ENCODE assay signal across 20 mouse cellular contexts in the genomic region with DNA sequence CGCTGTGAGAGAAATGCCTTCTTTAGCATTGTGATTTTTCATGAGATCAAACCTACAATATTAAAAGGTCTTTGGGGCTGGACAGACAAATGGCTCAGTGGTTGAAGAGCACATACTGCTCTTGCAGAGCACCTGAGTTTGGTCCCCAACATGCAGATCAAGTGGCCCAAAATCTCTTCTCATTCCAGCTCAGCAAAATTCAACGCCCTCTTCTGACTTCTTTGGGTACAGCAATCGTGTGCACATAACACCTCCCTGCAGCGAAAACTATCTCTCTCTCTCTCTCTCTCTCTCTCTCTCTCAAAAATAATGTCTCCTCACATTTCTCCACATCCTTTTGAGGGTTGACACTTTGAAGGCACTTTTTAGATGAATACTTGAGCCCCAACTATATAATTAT.
A peak's percentile ranks its signal among the peaks of the same experiment; 100 is the strongest.
DNase-seq lines count a peak whose midpoint lies in the region; ATAC-seq and TF ChIP-seq lines count a peak whose summit lies in the region.
"Had no signal": no experiment of that assay in that cellular context is flagged by ENCODE, and none has a peak within 500 bp of the region (broad histone marks: within the 10 kb centered on the region; RNA-seq: fewer than 3 reads in every experiment).

No protein-coding gene starts in this region.

- no peaks in the 10 kb centered on the region for H3K36me3 ChIP-seq in forebrain, embryonic 15.5 days
- no peaks in the 10 kb centered on the region for H3K36me3 ChIP-seq in forebrain, embryonic 13.5 days (ENCODE audit: poor library complexity, severe bottlenecking)
- H3K36me3 ChIP-seq in lung, embryonic 14.5 days (ENCODE audit: insufficient read depth) = no peaks in the 10 kb centered on the region
- H3K36me3 ChIP-seq in MEL (ENCODE audit: control insufficient read depth in 1 of 2, insufficient read depth in 2 of 2, low read length in 2 of 2) = no peaks in the 10 kb centered on the region
- H3K36me3 ChIP-seq in kidney, adult 2 months (ENCODE audit: control insufficient read depth, insufficient read depth, low read length) = no peaks in the 10 kb centered on the region
- H3K36me3 ChIP-seq: embryonic facial prominence, embryonic 13.5 days; heart, embryonic 12.5 days; hindbrain, embryonic 13.5 days; kidney, embryonic 15.5 days; limb, embryonic 10.5 days; neural tube, embryonic 13.5 days; stomach, embryonic 15.5 days had no signal

- peak overlapping the region; percentile 50 for H3K27ac ChIP-seq in forebrain, embryonic 15.5 days (replicated peaks)
- no peak overlapping the region for H3K27ac ChIP-seq in forebrain, embryonic 13.5 days
- no peak overlapping the region for H3K27ac ChIP-seq in lung, embryonic 14.5 days (ENCODE audit: low read depth)
- no peak overlapping the region for H3K27ac ChIP-seq in MEL (ENCODE audit: control insufficient read depth, low read depth, low read length)
- no peak overlapping the region for H3K27ac ChIP-seq in kidney, adult 2 months (ENCODE audit: insufficient read depth, low read depth, low read length)
- H3K27ac ChIP-seq: embryonic facial prominence, embryonic 13.5 days; gastrocnemius, adult 2 months; kidney, embryonic 15.5 days; limb, embryonic 10.5 days; neural tube, embryonic 13.5 days; stomach, embryonic 15.5 days had no signal

- no peak for ATAC-seq in forebrain, embryonic 15.5 days (replicated peaks)
- ATAC-seq in forebrain, embryonic 13.5 days = no peak
- no peak for ATAC-seq in lung, embryonic 14.5 days (ENCODE audit: insufficient read depth)
- ATAC-seq: liver, postnatal 0 days had no signal

- no peak for TF ChIP-seq POLR2A in MEL (IDR thresholded peaks at IDR 0.05; ENCODE audit: control insufficient read depth in 1 of 2, insufficient read depth in 1 of 2, low read depth in 1 of 2, low read length in 2 of 2, poor library complexity in 1 of 2)
- no peak for TF ChIP-seq POLR2A in kidney, adult 2 months (IDR thresholded peaks at IDR 0.05; ENCODE audit: low read depth, low read length)

- 83% methylated on average over 4 of the region's 4 CpGs for WGBS in forebrain, embryonic 15.5 days
- WGBS in forebrain, embryonic 13.5 days = 76% methylated on average over 4 of the region's 4 CpGs
- 88% methylated on average over 4 of the region's 4 CpGs for WGBS in lung, embryonic 14.5 days
- 87% methylated on average over 4 of the region's 4 CpGs for WGBS in kidney, adult 2 months

- no peaks in the 10 kb centered on the region for H3K79me2 ChIP-seq in MEL (ENCODE audit: control insufficient read depth, insufficient read depth, low read length, poor library complexity)

- H3K4me2 ChIP-seq in forebrain, embryonic 15.5 days (replicated peaks) = no peak overlapping the region
- no peak overlapping the region for H3K4me2 ChIP-seq in forebrain, embryonic 13.5 days
- no peak overlapping the region for H3K4me2 ChIP-seq in lung, embryonic 14.5 days
- H3K4me2 ChIP-seq: heart, embryonic 12.5 days; hindbrain, embryonic 13.5 days; kidney, embryonic 15.5 days; midbrain, embryonic 11.5 days; neural tube, embryonic 13.5 days; stomach, embryonic 15.5 days had no signal

- no peak for TF ChIP-seq RAD21 in MEL (IDR thresholded peaks at IDR 0.05; ENCODE audit: low read depth, low read length)

- peak; percentile 35; the same call in 1 of the 2 replicates for TF ChIP-seq CTCF in lung, embryonic 14.5 days (IDR thresholded peaks at IDR 0.05; ENCODE audit: low read depth)
- TF ChIP-seq CTCF in MEL (IDR thresholded peaks at IDR 0.05 in 2 of 3, conservative IDR thresholded peaks at IDR 0.05 in 1 of 3; ENCODE audit: control insufficient read depth in 1 of 3, insufficient read depth in 1 of 3, low read depth in 2 of 3, low read length in 3 of 3, poor library complexity in 1 of 3, severe bottlenecking in 1 of 3) = peak in 1 of 3 experiments; percentile 9; a peak in 1 of 6 replicates
- TF ChIP-seq CTCF in kidney, adult 2 months (conservative IDR thresholded peaks at IDR 0.05; ENCODE audit: insufficient read depth, insufficient read length, low read depth, low read length) = no peak

- no peaks in the 10 kb centered on the region for H3K9me3 ChIP-seq in forebrain, embryonic 15.5 days
- H3K9me3 ChIP-seq in forebrain, embryonic 13.5 days (replicated peaks) = no peaks in the 10 kb centered on the region
- H3K9me3 ChIP-seq in lung, embryonic 14.5 days (ENCODE audit: low read depth, low read length) = no peaks in the 10 kb centered on the region
- no peaks in the 10 kb centered on the region for H3K9me3 ChIP-seq in MEL (replicated peaks; ENCODE audit: insufficient read depth, low read length)
- H3K9me3 ChIP-seq: embryonic facial prominence, embryonic 13.5 days; heart, embryonic 12.5 days; hindbrain, embryonic 13.5 days; kidney, embryonic 15.5 days; limb, embryonic 10.5 days; neural tube, embryonic 13.5 days; stomach, embryonic 15.5 days had no signal

- no peak overlapping the region for H3K9ac ChIP-seq in forebrain, embryonic 15.5 days (replicated peaks)
- no peak overlapping the region for H3K9ac ChIP-seq in forebrain, embryonic 13.5 days
- H3K9ac ChIP-seq in lung, embryonic 14.5 days = no peak overlapping the region
- no peak overlapping the region for H3K9ac ChIP-seq in MEL (ENCODE audit: control insufficient read depth, low read depth, low read length, poor library complexity, severe bottlenecking)
- H3K9ac ChIP-seq: embryonic facial prominence, embryonic 13.5 days; heart, embryonic 12.5 days; hindbrain, embryonic 13.5 days; kidney, embryonic 15.5 days; liver, postnatal 0 days; neural tube, embryonic 13.5 days; stomach, embryonic 15.5 days had no signal

- no peak for TF ChIP-seq EP300 in MEL (IDR thresholded peaks at IDR 0.05; ENCODE audit: low read depth in 1 of 2, low read length in 2 of 2)

- H3K4me1 ChIP-seq in forebrain, embryonic 15.5 days = peaks cover 16% of the 10 kb centered on the region
- no peaks in the 10 kb centered on the region for H3K4me1 ChIP-seq in forebrain, embryonic 13.5 days
- no peaks in the 10 kb centered on the region for H3K4me1 ChIP-seq in lung, embryonic 14.5 days (ENCODE audit: insufficient read depth)
- no peaks in the 10 kb centered on the region for H3K4me1 ChIP-seq in MEL (ENCODE audit: control insufficient read depth in 1 of 2, insufficient read depth in 2 of 2, low read length in 2 of 2)
- H3K4me1 ChIP-seq in kidney, adult 2 months (ENCODE audit: control insufficient read depth, insufficient read depth, low read length) = no peaks in the 10 kb centered on the region
- H3K4me1 ChIP-seq: heart, embryonic 12.5 days; kidney, embryonic 15.5 days; stomach, embryonic 15.5 days had no signal

- no peak overlapping the region for H3K4me3 ChIP-seq in forebrain, embryonic 15.5 days
- no peak overlapping the region for H3K4me3 ChIP-seq in forebrain, embryonic 13.5 days
- H3K4me3 ChIP-seq in lung, embryonic 14.5 days (ENCODE audit: low read depth, low read length) = no peak overlapping the region
- H3K4me3 ChIP-seq in MEL (ENCODE audit: control insufficient read depth in 1 of 2, insufficient read depth in 1 of 2, low read depth in 2 of 2, low read length in 2 of 2) = no peak overlapping the region
- H3K4me3 ChIP-seq in kidney, adult 2 months (ENCODE audit: insufficient read depth, low read depth, low read length) = no peak overlapping the region
- H3K4me3 ChIP-seq: embryonic facial prominence, embryonic 13.5 days; heart, embryonic 12.5 days; hindbrain, embryonic 13.5 days; kidney, embryonic 15.5 days; limb, embryonic 10.5 days; neural tube, embryonic 13.5 days; stomach, embryonic 15.5 days had no signal

- no peaks in the 10 kb centered on the region for H3K27me3 ChIP-seq in forebrain, embryonic 15.5 days
- H3K27me3 ChIP-seq in forebrain, embryonic 13.5 days = no peaks in the 10 kb centered on the region
- H3K27me3 ChIP-seq in lung, embryonic 14.5 days (ENCODE audit: insufficient read depth, low read length) = no peaks in the 10 kb centered on the region
- H3K27me3 ChIP-seq in MEL (ENCODE audit: control insufficient read depth in 1 of 2, insufficient read depth in 2 of 2, low read length in 2 of 2) = no peaks in the 10 kb centered on the region
- H3K27me3 ChIP-seq in kidney, adult 2 months (replicated peaks; ENCODE audit: control insufficient read depth, insufficient read depth, low read length) = no peaks in the 10 kb centered on the region
- H3K27me3 ChIP-seq: embryonic facial prominence, embryonic 13.5 days; heart, embryonic 12.5 days; hindbrain, embryonic 13.5 days; kidney, embryonic 15.5 days; neural tube, embryonic 13.5 days; stomach, embryonic 15.5 days had no signal

- peak; percentile 15 for DNase-seq in lung, embryonic 14.5 days
- no peak for DNase-seq in lung, postnatal 4 days
- DNase-seq in MEL (ENCODE audit: low read depth, low spot score) = peak; percentile 5
- DNase-seq in retina, embryonic 14.5 days (ENCODE audit: low spot score) = peak; percentile 29
- DNase-seq in kidney, adult 2 months = no peak
- DNase-seq in spleen, postnatal 10 days (ENCODE audit: low spot score in 2 of 2) = no peak
- DNase-seq: B cell, adult 2 months; gastrocnemius, adult 2 months; liver, postnatal 0 days; spleen, adult 18-20 months had no signal

TF ChIP-seq in MEL, 35 proteins besides CTCF, POLR2A, EP300 and RAD21:
- no peak for TF ChIP-seq SIN3A (IDR thresholded peaks at IDR 0.05; ENCODE audit: low read length)
- TF ChIP-seq UBTF (IDR thresholded peaks at IDR 0.05; ENCODE audit: borderline replicate concordance, insufficient read depth, low read depth, low read length) = no peak
- TF ChIP-seq E2F4 (IDR thresholded peaks at IDR 0.05; ENCODE audit: borderline replicate concordance, low read depth, low read length) = no peak
- no peak for TF ChIP-seq ZMIZ1 (IDR thresholded peaks at IDR 0.05; ENCODE audit: low read depth, low read length)
- no peak for TF ChIP-seq CHD2 (IDR thresholded peaks at IDR 0.05; ENCODE audit: low read length)
- TF ChIP-seq MEF2A (IDR thresholded peaks at IDR 0.05; ENCODE audit: extremely low read depth, insufficient replicate concordance, low read depth, low read length, poor library complexity, severe bottlenecking) = no peak
- TF ChIP-seq USF2 (IDR thresholded peaks at IDR 0.05; ENCODE audit: borderline replicate concordance in 1 of 2, insufficient read depth in 1 of 2, low read depth in 1 of 2, low read length in 2 of 2) = no peak
- no peak for TF ChIP-seq MAFK (IDR thresholded peaks at IDR 0.05; ENCODE audit: borderline replicate concordance, low read depth, low read length)
- TF ChIP-seq MAX (IDR thresholded peaks at IDR 0.05; ENCODE audit: low read length) = no peak
- no peak for TF ChIP-seq RCOR1 (IDR thresholded peaks at IDR 0.05; ENCODE audit: low read depth, low read length)
TF ChIP-seq in MEL: peak in this region for 0.

Comparison
In these comparisons a context has a peak if more than half of its experiments do, and no peak if none do; other contexts are left out.
1. DNase-seq: peak in lung, embryonic 14.5 days (single experiment), MEL (single experiment) and retina, embryonic 14.5 days (single experiment); none in lung, postnatal 4 days (0 of 2), kidney, adult 2 months (single experiment) and spleen, postnatal 10 days (0 of 2).